Mouse (Mus musculus): ENCODE results near the gene Olfr295.

Olfr295 gene

GRCm38 (mm10) chr7:86583562-86583961 is at the start of gene Olfr295:
TSS of gene Olfr295 (plus strand) at chr7:86583862.
- CTCF ChIA-PET: no interaction called here
- POLR2A ChIA-PET: no interaction called here

DNA sequence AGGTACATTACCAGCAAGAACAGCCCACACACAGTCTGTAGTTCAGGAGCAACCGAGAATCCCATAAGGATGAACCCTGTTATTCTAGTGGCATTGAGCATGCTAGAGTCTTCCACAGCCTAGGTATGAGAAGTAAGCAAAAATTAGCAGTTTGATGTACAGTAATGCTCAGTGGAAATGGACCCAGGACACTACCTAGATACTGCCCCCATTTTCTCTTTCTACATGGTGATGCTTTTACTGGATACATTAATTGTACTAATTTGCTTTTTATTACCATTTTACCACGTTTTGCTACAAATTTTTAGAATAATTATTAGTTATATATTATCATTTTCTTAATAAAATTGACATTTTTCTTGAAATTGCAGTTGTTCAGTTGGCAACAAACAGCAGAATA is 32.9 kb downstream of the Olfr295 start, which contains the start of gene Olfr294:
Olfr294 (minus strand) TSS at position 101 of the 400 bp plus-strand sequence.
- ChIA-PET CTCF (no interaction called here), POLR2A (no interaction called here)

Data from embryonic stem cell, embryonic (primary cell).